In genomic region chr5:108659698-108660631, GRCm38 (mm10) we compare ENCODE assay signal across 8 mouse cellular contexts. TPM values are rescaled to one million over a fixed set of nuclear protein-coding genes. Genes with fewer than 3 reads are reported as not detected.
DNase-seq lines count a peak whose midpoint lies in the region; ATAC-seq and TF ChIP-seq lines count a peak whose summit lies in the region.

Gene Idua, plus strand, starts transcription at chr5:108660331.

- WGBS in heart, embryonic 12.5 days: 13% methylated on average over 24 of the region's 24 CpGs
- WGBS in midbrain, embryonic 16.5 days: 11% methylated on average over 24 of the region's 24 CpGs

- H3K4me1 ChIP-seq in heart, embryonic 12.5 days (replicated peaks): peaks cover 11% of the 10 kb centered on the region
- H3K4me1 ChIP-seq in midbrain, embryonic 16.5 days (ENCODE audit: control insufficient read depth, insufficient read depth, low read length): peaks cover 23% of the 10 kb centered on the region

- H3K9ac ChIP-seq in heart, embryonic 12.5 days: peak within 1 kb of the TSS; percentile 90
- H3K9ac ChIP-seq in midbrain, embryonic 16.5 days (ENCODE audit: low read depth, low read length): peak within 1 kb of the TSS; percentile 94

- peaks cover 12% of the 10 kb centered on the region for H3K27me3 ChIP-seq in heart, embryonic 12.5 days (replicated peaks)
- H3K27me3 ChIP-seq in midbrain, embryonic 16.5 days (ENCODE audit: control insufficient read depth, insufficient read depth, low read depth, low read length): no peaks in the 10 kb centered on the region

- peak within 1 kb of the TSS; percentile 94 for H3K4me2 ChIP-seq in heart, embryonic 12.5 days
- H3K4me2 ChIP-seq in midbrain, embryonic 16.5 days (ENCODE audit: low read length): peak within 1 kb of the TSS; percentile 92

- no peaks in the 10 kb centered on the region for H3K9me3 ChIP-seq in heart, embryonic 12.5 days (replicated peaks)
- no peaks in the 10 kb centered on the region for H3K9me3 ChIP-seq in midbrain, embryonic 16.5 days (replicated peaks; ENCODE audit: control insufficient read depth, low read length, poor library complexity, severe bottlenecking)

- peaks cover 29% of the 10 kb centered on the region for H3K36me3 ChIP-seq in heart, embryonic 12.5 days
- H3K36me3 ChIP-seq in midbrain, embryonic 16.5 days (ENCODE audit: control insufficient read depth, insufficient read depth, low read length): peaks cover 9% of the 10 kb centered on the region; the same call in 1 of the 2 replicates

- ATAC-seq in heart, embryonic 12.5 days (ENCODE audit: insufficient number of reproducible peaks, low FRiP score): peak; percentile 51
- peak; percentile 61 for ATAC-seq in midbrain, embryonic 16.5 days

- no peak within 1 kb of the TSS for H3K27ac ChIP-seq in heart, embryonic 12.5 days (ENCODE audit: poor library complexity, severe bottlenecking)
- peak within 1 kb of the TSS; percentile 6; the same call in 1 of the 2 replicates for H3K27ac ChIP-seq in midbrain, embryonic 16.5 days (ENCODE audit: low read length)

- DNase-seq in right cerebral cortex, postnatal 14 days: peak; percentile 7
- DNase-seq in right cerebral cortex, postnatal 36 days (ENCODE audit: low spot score in 2 of 2): no peak
- DNase-seq in brain, embryonic 14.5 days (ENCODE audit: low read depth): no peak
- DNase-seq in kidney, postnatal 36 days: peak; percentile 57 to 71
- DNase-seq in cerebellum, postnatal 10 days: no peak
- no peak for DNase-seq in gastrocnemius, adult 18-20 months (ENCODE audit: low spot score)

- TF ChIP-seq CTCF in brain, embryonic 14.5 days (IDR thresholded peaks at IDR 0.05; ENCODE audit: borderline replicate concordance, extremely low read depth, insufficient read depth, insufficient read length): no peak

- H3K4me3 ChIP-seq in heart, embryonic 12.5 days: peak within 1 kb of the TSS; percentile 87
- H3K4me3 ChIP-seq in midbrain, embryonic 16.5 days (ENCODE audit: low read depth, low read length): peak within 1 kb of the TSS; percentile 59

- no peak for TF ChIP-seq POLR2A in brain, embryonic 14.5 days (IDR thresholded peaks at IDR 0.05; ENCODE audit: borderline replicate concordance, extremely low read depth, insufficient read depth, insufficient read length, poor library complexity, severe bottlenecking)

RNA-seq across cellular contexts. Expression of gene Idua, which starts in this region (rescaled TPM):
- polyA plus RNA-seq in brain, embryonic 14.5 days (2012; rRNA removed): 16.3 and 17.6 TPM in 2 replicates
- polyA plus RNA-seq in heart, embryonic 12.5 days (2016; fragmentation: Nextera tagmentation; extraction: Ambion mirVana): 16.5 and 17.8 TPM in 2 replicates
- polyA plus RNA-seq in midbrain, embryonic 16.5 days (2015; fragmentation: Nextera tagmentation; extraction: Ambion mirVana): 13.1 and 14.4 TPM in 2 replicates
- total RNA-seq in gastrocnemius, adult 18-20 months (2021): 1 to 10 TPM; 8.2 to 10.0 TPM

Comparison
In these comparisons a context has a peak if more than half of its experiments do, and no peak if none do; other contexts are left out.
1. DNase-seq: peak in right cerebral cortex, postnatal 14 days (single experiment) and kidney, postnatal 36 days (2 of 2); none in right cerebral cortex, postnatal 36 days (0 of 2), brain, embryonic 14.5 days (single experiment), cerebellum, postnatal 10 days (0 of 2) and gastrocnemius, adult 18-20 months (single experiment).